In the genomic region with DNA sequence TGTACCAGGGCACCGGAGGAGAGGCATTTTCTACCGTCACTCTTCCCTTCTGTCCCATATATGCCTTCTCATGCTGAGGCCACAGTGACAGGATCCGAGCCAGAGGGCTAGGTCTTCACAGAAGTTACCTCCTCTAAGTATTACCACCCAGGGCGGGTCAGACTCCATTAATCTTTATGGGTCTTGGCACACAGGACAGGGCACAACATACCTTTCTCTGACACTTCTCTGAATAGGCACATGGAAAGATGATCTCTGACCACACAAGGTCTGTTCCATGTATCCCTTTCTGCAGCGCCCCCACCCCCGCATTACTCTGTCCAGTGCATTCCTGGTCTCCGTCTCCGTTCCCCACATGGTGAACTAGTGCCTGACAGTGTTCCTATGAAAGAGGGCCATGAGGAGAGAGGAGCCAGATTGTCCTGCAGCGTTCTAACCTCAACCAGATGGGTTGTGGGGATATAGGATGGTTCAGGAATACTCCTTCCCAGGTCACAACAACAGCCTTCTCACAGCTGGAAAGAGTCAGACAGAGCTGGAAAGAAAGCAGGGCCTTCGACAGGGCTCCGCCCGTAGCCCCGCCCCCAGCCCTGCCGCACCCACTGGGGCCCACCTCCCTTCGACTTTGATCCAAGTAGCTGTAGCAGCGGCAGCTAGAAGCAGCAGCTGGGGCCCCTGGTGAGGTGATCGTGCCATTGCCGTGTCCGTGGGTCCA, we compare ENCODE assay signal across 8 mouse cellular contexts. TPM values are rescaled to one million over a fixed set of nuclear protein-coding genes. Genes with fewer than 3 reads are reported as not detected.
A peak's percentile ranks its signal among the peaks of the same experiment; 100 is the strongest.
DNase-seq lines count a peak whose midpoint lies in the region; ATAC-seq lines count a peak whose summit lies in the region.
"Had no signal": no experiment of that assay in that cellular context is flagged by ENCODE, and none has a peak within 500 bp of the region (broad histone marks: within the 10 kb centered on the region; RNA-seq: fewer than 3 reads in every experiment).

A gene (plus strand): TSS at position 622 of the 715 bp plus-strand sequence.

- H3K4me2 ChIP-seq in embryonic facial prominence, embryonic 13.5 days = peak within 1 kb of the TSS; percentile 70
- peak within 1 kb of the TSS; percentile 83 for H3K4me2 ChIP-seq in heart, embryonic 13.5 days
- peak within 1 kb of the TSS; percentile 74 for H3K4me2 ChIP-seq in kidney, embryonic 16.5 days (replicated peaks; ENCODE audit: low read depth, low read length)
- H3K4me2 ChIP-seq in stomach, embryonic 14.5 days (replicated peaks; ENCODE audit: low read depth, low read length) = peak within 1 kb of the TSS; percentile 74

- intact Hi-C loops in left cerebral cortex, postnatal 14 days (cut with DNase I) = no loop called here

- peak; percentile 69 to 77 for DNase-seq in adrenal gland, adult 18-20 months (ENCODE audit: low spot score in 2 of 2)
- DNase-seq in lung, postnatal 25 days (ENCODE audit: low spot score) = peak; percentile 71
- no peak for DNase-seq in left cerebral cortex, postnatal 14 days (ENCODE audit: low spot score in 2 of 2)

- ATAC-seq in embryonic facial prominence, embryonic 13.5 days (ENCODE audit: insufficient number of reproducible peaks, insufficient read depth, low FRiP score, low TSS enrichment, low read depth) = peak; percentile 77
- peak; percentile 50; the same call in 1 of the 2 replicates for ATAC-seq in heart, embryonic 13.5 days (ENCODE audit: extremely low read depth, insufficient number of reproducible peaks, low FRiP score, low TSS enrichment)
- ATAC-seq in kidney, embryonic 16.5 days (ENCODE audit: low FRiP score, low TSS enrichment) = peak; percentile 84
- peak; percentile 77 for ATAC-seq in stomach, embryonic 14.5 days (ENCODE audit: insufficient number of reproducible peaks, insufficient read depth, low FRiP score, low read depth)

- H3K27me3 ChIP-seq in embryonic facial prominence, embryonic 13.5 days = peaks cover 5% of the 10 kb centered on the region
- H3K27me3 ChIP-seq in heart, embryonic 13.5 days (replicated peaks) = peaks cover 20% of the 10 kb centered on the region
- peaks cover 3% of the 10 kb centered on the region; the same call in 1 of the 2 replicates for H3K27me3 ChIP-seq in kidney, embryonic 16.5 days (ENCODE audit: insufficient read depth, low read length)
- H3K27me3 ChIP-seq in stomach, embryonic 14.5 days (ENCODE audit: control insufficient read depth, insufficient read depth, low read length) = no peaks in the 10 kb centered on the region

- no peaks in the 10 kb centered on the region for H3K9me3 ChIP-seq in embryonic facial prominence, embryonic 13.5 days
- no peaks in the 10 kb centered on the region for H3K9me3 ChIP-seq in heart, embryonic 13.5 days
- no peaks in the 10 kb centered on the region for H3K9me3 ChIP-seq in kidney, embryonic 16.5 days (ENCODE audit: low read length)
- no peaks in the 10 kb centered on the region for H3K9me3 ChIP-seq in stomach, embryonic 14.5 days (ENCODE audit: control insufficient read depth, low read depth, low read length)

- H3K36me3 ChIP-seq in embryonic facial prominence, embryonic 13.5 days = peaks cover 12% of the 10 kb centered on the region
- 0 out of 2 replicates have a peak, but pooled peaks cover 12% of the 10 kb centered on the region for H3K36me3 ChIP-seq in heart, embryonic 13.5 days
- H3K36me3 ChIP-seq in kidney, embryonic 16.5 days (ENCODE audit: insufficient read depth, low read length) = no peaks in the 10 kb centered on the region
- H3K36me3 ChIP-seq in stomach, embryonic 14.5 days (ENCODE audit: control insufficient read depth, insufficient read depth, low read length) = peaks cover 3% of the 10 kb centered on the region; the same call in 1 of the 2 replicates

- H3K27ac ChIP-seq in embryonic facial prominence, embryonic 13.5 days = peak within 1 kb of the TSS; percentile 75
- peak within 1 kb of the TSS; percentile 59 for H3K27ac ChIP-seq in heart, embryonic 13.5 days (replicated peaks)
- H3K27ac ChIP-seq in kidney, embryonic 16.5 days (ENCODE audit: low read length) = peak within 1 kb of the TSS; percentile 71
- peak within 1 kb of the TSS; percentile 78 for H3K27ac ChIP-seq in stomach, embryonic 14.5 days (ENCODE audit: low read length)
- H3K27ac ChIP-seq: macrophage had no signal

- WGBS in embryonic facial prominence, embryonic 13.5 days = 13% methylated on average over 19 of the region's 19 CpGs
- 17% methylated on average over 19 of the region's 19 CpGs for WGBS in heart, embryonic 13.5 days
- WGBS in kidney, embryonic 16.5 days = 6% methylated on average over 17 of the region's 19 CpGs
- WGBS in stomach, embryonic 14.5 days = 15% methylated on average over 19 of the region's 19 CpGs

- peak within 1 kb of the TSS; percentile 64 for H3K9ac ChIP-seq in embryonic facial prominence, embryonic 13.5 days
- H3K9ac ChIP-seq in heart, embryonic 13.5 days = peak within 1 kb of the TSS; percentile 82
- peak within 1 kb of the TSS; percentile 62 for H3K9ac ChIP-seq in kidney, embryonic 16.5 days (replicated peaks; ENCODE audit: low read length)
- H3K9ac ChIP-seq in stomach, embryonic 14.5 days (replicated peaks; ENCODE audit: low read depth, low read length) = peak within 1 kb of the TSS; percentile 42

- H3K4me1 ChIP-seq in embryonic facial prominence, embryonic 13.5 days = peaks cover 47% of the 10 kb centered on the region
- peaks cover 41% of the 10 kb centered on the region for H3K4me1 ChIP-seq in heart, embryonic 13.5 days
- peaks cover 43% of the 10 kb centered on the region for H3K4me1 ChIP-seq in kidney, embryonic 16.5 days (ENCODE audit: insufficient read depth, low read length)
- peaks cover 45% of the 10 kb centered on the region for H3K4me1 ChIP-seq in stomach, embryonic 14.5 days (ENCODE audit: control insufficient read depth, insufficient read depth, low read length)

- H3K4me3 ChIP-seq in embryonic facial prominence, embryonic 13.5 days = peak within 1 kb of the TSS; percentile 45
- H3K4me3 ChIP-seq in heart, embryonic 13.5 days = peak within 1 kb of the TSS; percentile 51
- H3K4me3 ChIP-seq in kidney, embryonic 16.5 days (ENCODE audit: low read length) = peak within 1 kb of the TSS; percentile 44
- H3K4me3 ChIP-seq in stomach, embryonic 14.5 days (ENCODE audit: low read depth, low read length) = peak within 1 kb of the TSS; percentile 44

RNA-seq across cellular contexts. Expression of the gene that starts here (rescaled TPM):
- 10 to 100 TPM; 10.8 to 11.4 TPM for total RNA-seq in adrenal gland, adult 18-20 months (2021)
- polyA plus RNA-seq in embryonic facial prominence, embryonic 13.5 days (2015; fragmentation: Nextera tagmentation; extraction: Ambion mirVana) = 5.1 and 6.3 TPM in 2 replicates
- 2.7 and 4.1 TPM in 2 replicates for polyA plus RNA-seq in heart, embryonic 13.5 days (2015; fragmentation: Nextera tagmentation; extraction: Ambion mirVana)
- polyA plus RNA-seq in kidney, embryonic 16.5 days (2015; fragmentation: Nextera tagmentation; extraction: Ambion mirVana) = 2.1 and 2.8 TPM in 2 replicates
- polyA plus RNA-seq in stomach, embryonic 14.5 days (2014; fragmentation: Nextera tagmentation; extraction: Ambion mirVana) = 3.3 and 5.1 TPM in 2 replicates
- 1 to 10 TPM; 1.2 to 1.7 TPM for total RNA-seq in left cerebral cortex, postnatal 14 days (2021)
- polyA plus RNA-seq: macrophage had no signal

Comparison
In these comparisons a context has a peak if more than half of its experiments do, and no peak if none do; other contexts are left out.
1. RNA of the gene that starts here (total RNA-seq): 10.8 to 11.4 TPM in adrenal gland, adult 18-20 months; 1.2 to 1.7 TPM in left cerebral cortex, postnatal 14 days; every median in the first group is over 4 times any median in the second.
2. DNase-seq: peak in adrenal gland, adult 18-20 months (2 of 2) and lung, postnatal 25 days (single experiment); none in left cerebral cortex, postnatal 14 days (0 of 2).
3. Peak in every context shown above with its lines, with median percentiles within 50 percentile points of each other: ATAC-seq, H3K27ac ChIP-seq, H3K4me2 ChIP-seq, H3K4me3 ChIP-seq and H3K9ac ChIP-seq.